Mouse (Mus musculus): ENCODE measurements around the gene Fsd1l.

GRCm38 (mm10) chr4:53710021-53710420 lies 78.8 kb downstream of the Fsd1l start:
- TF ChIP-seq EP300 (IDR thresholded peaks at IDR 0.05; ENCODE audit: insufficient read depth, low read depth, low read length): no peak
- TF ChIP-seq CTCF (IDR thresholded peaks at IDR 0.05; ENCODE audit: low read depth, low read length): no peak
- TF ChIP-seq POLR2A (IDR thresholded peaks at IDR 0.05; ENCODE audit: insufficient read depth, low read length): no peak
